Mouse (Mus musculus) ovary, adult 2 months (tissue): ENCODE results near the gene Ifi214. TPM values are rescaled to one million over a fixed set of nuclear protein-coding genes. Genes with fewer than 3 reads are reported as not detected.

ENCODE experiments used
- polyA plus RNA-seq: library from polyadenylated mRNA; depleted of rRNA; stranded (reverse); fragments of >200 nt; gene quantifications from 2 replicates; pipeline ENCODE4 v1.2.3, GENCODE M21; 2012; rRNA removed

Gene Ifi214
- polyA plus RNA-seq: 0.05 TPM in 1 of 2 replicates, not detected in the other

DNA sequence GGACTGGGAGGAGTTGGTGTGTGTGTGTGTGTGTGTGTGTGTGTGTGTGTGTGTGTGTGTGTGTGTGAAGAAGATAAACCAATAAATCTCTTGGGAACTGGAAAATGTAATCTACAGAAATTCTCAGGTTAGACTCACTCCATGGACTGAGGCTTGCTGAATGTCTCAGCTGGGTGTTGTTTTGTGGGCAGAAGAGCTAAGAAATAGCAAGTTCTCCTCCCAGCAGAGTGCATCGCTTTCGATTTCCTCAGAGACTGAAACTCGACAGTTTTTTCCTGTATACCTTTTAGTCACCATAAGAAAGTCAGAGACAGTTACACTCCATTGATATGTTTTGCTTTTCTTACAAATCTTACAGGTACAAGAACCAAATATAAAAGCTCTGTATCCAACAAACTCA, at the start of gene Ifi214:
Gene Ifi214 (minus strand): TSS at position 167 of the 400 bp plus-strand sequence.

DNA sequence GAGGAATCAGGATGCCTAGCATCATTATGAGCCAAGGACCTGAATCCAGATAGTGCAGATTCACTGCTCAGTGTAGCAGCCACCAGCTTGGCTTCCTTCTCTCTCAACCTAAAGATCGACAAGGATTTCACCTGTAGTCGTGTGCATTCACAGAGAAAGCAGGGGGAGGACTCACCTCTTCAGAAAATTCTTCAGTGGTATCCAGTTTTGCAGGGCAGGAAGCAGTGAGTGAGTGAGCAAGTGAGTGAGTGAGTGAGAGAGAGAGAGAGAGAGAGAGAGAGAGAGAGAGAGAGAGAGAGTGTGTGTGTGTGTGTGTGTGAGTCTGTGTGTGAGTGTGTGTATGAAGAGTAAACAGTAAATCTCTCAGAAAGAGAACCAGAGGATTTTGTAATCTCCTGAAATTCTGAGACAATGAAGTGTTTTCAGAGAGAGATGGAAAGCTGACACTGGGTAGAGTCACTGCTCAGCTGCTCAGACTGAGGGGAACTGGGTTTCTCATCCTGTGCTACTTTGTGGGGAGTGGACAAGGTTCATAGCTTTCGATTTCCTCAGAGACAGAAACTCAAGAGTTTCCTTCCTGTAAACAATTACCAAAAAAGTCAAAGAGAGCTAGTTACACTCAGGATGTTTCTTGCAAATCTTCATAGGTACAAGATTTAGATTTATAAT, 44.8 kb downstream of the Ifi214 start, which contains the start of gene Ifi206:
Gene Ifi206 (minus strand): TSS at position 230 of the 669 bp plus-strand sequence.

Other genes with a start within 250 kb of the Ifi214 start
- 10.6 and 11.5 TPM in 2 replicates for gene Ackr1, start 202.2 kb downstream of the Ifi214 start, polyA plus RNA-seq
- 0.44 and 0.82 TPM in 2 replicates for gene Aim2, start 185.1 kb downstream of the Ifi214 start, polyA plus RNA-seq
- 6.8 and 9.4 TPM in 2 replicates for gene Cadm3, start 168.3 kb downstream of the Ifi214 start, polyA plus RNA-seq
- gene Ifi206, start 44.9 kb downstream of the Ifi214 start, polyA plus RNA-seq: 0.69 and 0.85 TPM in 2 replicates
- gene Ifi213, start 63.3 kb upstream of the Ifi214 start, polyA plus RNA-seq: 1.2 TPM in 2 replicates
- 0.05 TPM in 2 replicates for gene Ifi209, start 95.0 kb upstream of the Ifi214 start, polyA plus RNA-seq
- gene Ifi208, start 137.7 kb upstream of the Ifi214 start, polyA plus RNA-seq: 0.32 and 1.1 TPM in 2 replicates
- gene Ifi207, start 205.8 kb upstream of the Ifi214 start, polyA plus RNA-seq: 2.6 and 6.3 TPM in 2 replicates
- gene Ifi204, start 231.0 kb upstream of the Ifi214 start, polyA plus RNA-seq: 0.60 and 1.1 TPM in 2 replicates